Comparison of ENCODE assay signal across 8 mouse cellular contexts in the genomic region with DNA sequence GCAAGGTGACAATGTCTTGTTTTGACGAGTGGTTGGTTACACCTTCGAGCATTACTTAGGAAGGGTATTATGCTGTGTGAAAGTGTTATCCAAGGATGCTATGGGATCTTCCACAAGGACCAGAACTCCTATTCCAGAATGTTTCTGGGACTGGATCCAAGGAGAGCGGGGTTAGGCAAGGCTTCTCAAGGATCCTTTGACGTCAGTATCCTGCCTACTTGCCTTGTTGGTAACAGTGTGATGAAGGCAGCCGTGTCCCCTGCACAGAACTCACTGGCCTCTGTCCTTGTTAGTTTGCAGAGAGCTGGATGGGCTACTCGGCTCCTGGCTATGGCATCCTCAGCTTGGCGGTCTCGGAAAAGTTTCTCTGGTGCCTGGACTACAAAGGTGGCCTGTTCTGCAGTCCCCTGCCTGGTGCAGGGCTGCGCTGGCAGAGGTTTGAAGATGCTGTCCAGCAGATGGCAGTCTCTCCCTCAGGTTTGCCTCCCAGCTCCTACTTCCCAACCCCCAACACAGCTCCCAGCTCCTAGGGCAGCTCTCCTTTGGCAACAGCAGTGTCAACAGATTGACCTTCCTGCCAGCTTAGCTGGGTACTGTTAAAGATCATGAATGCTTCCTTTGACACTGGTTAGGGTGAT. TPM values are rescaled to one million over a fixed set of nuclear protein-coding genes. Genes with fewer than 3 reads are reported as not detected.
A peak's percentile ranks its signal among the peaks of the same experiment; 100 is the strongest.
DNase-seq lines count a peak whose midpoint lies in the region; ATAC-seq and TF ChIP-seq lines count a peak whose summit lies in the region.

No protein-coding gene starts in this region.

- TF ChIP-seq CTCF in G1E (IDR thresholded peaks at IDR 0.05; ENCODE audit: low read depth, low read length): peak; percentile 82
- TF ChIP-seq CTCF in thymus, adult 2 months (IDR thresholded peaks at IDR 0.05; ENCODE audit: borderline replicate concordance, control insufficient read depth, extremely low read depth, insufficient read depth, low read length, poor library complexity): peak; percentile 81

- no peaks in the 10 kb centered on the region for H3K9me3 ChIP-seq in G1E (replicated peaks)
- H3K9me3 ChIP-seq in forebrain, embryonic 15.5 days: no peaks in the 10 kb centered on the region
- H3K9me3 ChIP-seq in liver, embryonic 16.5 days (replicated peaks; ENCODE audit: control insufficient read depth, low read length): no peaks in the 10 kb centered on the region

- no peak overlapping the region for H3K27ac ChIP-seq in forebrain, embryonic 15.5 days (replicated peaks)
- H3K27ac ChIP-seq in liver, embryonic 16.5 days (ENCODE audit: low read length): no peak overlapping the region
- no peak overlapping the region for H3K27ac ChIP-seq in thymus, adult 2 months (ENCODE audit: control insufficient read depth, insufficient read depth, low read length)

- peaks cover 88% of the 10 kb centered on the region for H3K36me3 ChIP-seq in G1E (replicated peaks)
- H3K36me3 ChIP-seq in forebrain, embryonic 15.5 days: peaks cover 48% of the 10 kb centered on the region
- peaks cover 8% of the 10 kb centered on the region; the same call in 1 of the 2 replicates for H3K36me3 ChIP-seq in liver, embryonic 16.5 days (ENCODE audit: control insufficient read depth, insufficient read depth)
- no peaks in the 10 kb centered on the region for H3K36me3 ChIP-seq in thymus, adult 2 months (ENCODE audit: control insufficient read depth, insufficient read depth, low read length)

- no peak for TF ChIP-seq POLR2A in thymus, adult 2 months (IDR thresholded peaks at IDR 0.05; ENCODE audit: control insufficient read depth, extremely low read depth, insufficient read depth, low read length, poor library complexity)

- intact Hi-C loops in heart, postnatal 14 days (cut with DNase I): loop anchor here (1.0 kb wide), 1 partner anchor 56 kb away; no protein-coding TSS in a partner anchor

- no peak overlapping the region for H3K4me2 ChIP-seq in forebrain, embryonic 15.5 days (replicated peaks)
- H3K4me2 ChIP-seq in liver, embryonic 16.5 days (ENCODE audit: low read depth, low read length): no peak overlapping the region

- H3K9ac ChIP-seq in forebrain, embryonic 15.5 days (replicated peaks): no peak overlapping the region
- H3K9ac ChIP-seq in liver, embryonic 16.5 days (ENCODE audit: low read depth, low read length): no peak overlapping the region

- 56% methylated on average over 9 of the region's 9 CpGs for WGBS in forebrain, embryonic 15.5 days
- WGBS in large intestine, adult 2 months: 63% methylated on average over 9 of the region's 9 CpGs
- 61% methylated on average over 9 of the region's 9 CpGs for WGBS in liver, embryonic 16.5 days (ENCODE audit: insufficient replicate concordance)
- 88% methylated on average over 9 of the region's 9 CpGs for WGBS in thymus, adult 2 months

- peaks cover 9% of the 10 kb centered on the region for H3K4me1 ChIP-seq in G1E (ENCODE audit: insufficient read depth, low read depth, low read length)
- H3K4me1 ChIP-seq in forebrain, embryonic 15.5 days: no peaks in the 10 kb centered on the region
- H3K4me1 ChIP-seq in liver, embryonic 16.5 days (ENCODE audit: control insufficient read depth, low read depth, low read length): peaks cover 8% of the 10 kb centered on the region
- no peaks in the 10 kb centered on the region for H3K4me1 ChIP-seq in thymus, adult 2 months (replicated peaks; ENCODE audit: control insufficient read depth, insufficient read depth, low read length)

- H3K4me3 ChIP-seq in G1E (ENCODE audit: low read depth, low read length): no peak overlapping the region
- no peak overlapping the region for H3K4me3 ChIP-seq in forebrain, embryonic 15.5 days
- H3K4me3 ChIP-seq in liver, embryonic 16.5 days (ENCODE audit: low read depth, low read length): no peak overlapping the region
- no peak overlapping the region for H3K4me3 ChIP-seq in thymus, adult 2 months (ENCODE audit: control insufficient read depth, insufficient read depth, low read length)

- peak; percentile 71 for ATAC-seq in G1E (ENCODE audit: extremely low read depth, insufficient number of reproducible peaks, low FRiP score, poor library complexity, severe bottlenecking)
- peak; percentile 79; the same call in 1 of the 2 replicates for ATAC-seq in forebrain, embryonic 15.5 days (replicated peaks)
- ATAC-seq in liver, embryonic 16.5 days (ENCODE audit: low read depth): peak; percentile 85

- H3K27me3 ChIP-seq in G1E (ENCODE audit: insufficient read depth, low read length): no peaks in the 10 kb centered on the region
- H3K27me3 ChIP-seq in forebrain, embryonic 15.5 days: no peaks in the 10 kb centered on the region
- no peaks in the 10 kb centered on the region for H3K27me3 ChIP-seq in liver, embryonic 16.5 days (ENCODE audit: control insufficient read depth, insufficient read depth, low read depth, low read length)
- no peaks in the 10 kb centered on the region for H3K27me3 ChIP-seq in thymus, adult 2 months (ENCODE audit: control insufficient read depth, insufficient read depth, low read length)

- peak; percentile 84 for DNase-seq in G1E (ENCODE audit: low spot score)
- peak; percentile 90 for DNase-seq in cerebellum, adult 11 months
- peak; percentile 82 to 90 for DNase-seq in heart, postnatal 14 days
- DNase-seq in large intestine, adult 2 months (ENCODE audit: low read depth, low spot score): peak; percentile 65
- peak; percentile 73 for DNase-seq in ovary, adult 18-20 months (ENCODE audit: low spot score)
- DNase-seq in thymus, adult 2 months: peak; percentile 60

RNA-seq across cellular contexts. Expression of a gene that starts 42.7 kb away (rescaled TPM):
- total RNA-seq in G1E (2014; fragmentation: Nextera tagmentation): 2.6 and 3.5 TPM in 2 replicates
- 7.5 and 16.0 TPM in 2 replicates for total RNA-seq in G1E (2017)
- polyA plus RNA-seq in G1E (2012): 16.5 and 19.3 TPM in 2 replicates
- polyA plus RNA-seq in forebrain, embryonic 15.5 days (2015; fragmentation: Nextera tagmentation; extraction: Ambion mirVana): 5.0 and 6.5 TPM in 2 replicates
- 10 to 100 TPM; 81.0 to 82.1 TPM for total RNA-seq in heart, postnatal 14 days (2021)
- polyA plus RNA-seq in large intestine, adult 2 months (2012; rRNA removed): 39.5 and 58.7 TPM in 2 replicates
- 54.7 and 55.9 TPM in 2 replicates for polyA plus RNA-seq in liver, embryonic 16.5 days (2015; fragmentation: Nextera tagmentation; extraction: Ambion mirVana)
- 32.6 and 33.0 TPM in 2 replicates for polyA plus RNA-seq in thymus, adult 2 months (2012; rRNA removed)

RNA-seq across cellular contexts. Expression of a gene that starts 47.0 kb away (rescaled TPM):
- total RNA-seq in G1E (2014; fragmentation: Nextera tagmentation) (9.2 and 13.9 TPM in 2 replicates), G1E (2017) (7.7 and 8.7 TPM in 2 replicates)
- polyA plus RNA-seq in G1E (2012): 4.5 and 5.6 TPM in 2 replicates
- polyA plus RNA-seq in forebrain, embryonic 15.5 days (2015; fragmentation: Nextera tagmentation; extraction: Ambion mirVana): 7.2 and 7.5 TPM in 2 replicates
- total RNA-seq in heart, postnatal 14 days (2021): 1 to 10 TPM; 5.7 to 6.0 TPM
- polyA plus RNA-seq in large intestine, adult 2 months (2012; rRNA removed): 2.3 and 4.3 TPM in 2 replicates
- polyA plus RNA-seq in liver, embryonic 16.5 days (2015; fragmentation: Nextera tagmentation; extraction: Ambion mirVana): 1.7 and 2.1 TPM in 2 replicates
- 9.3 and 9.6 TPM in 2 replicates for polyA plus RNA-seq in thymus, adult 2 months (2012; rRNA removed)

RNA-seq across cellular contexts. Expression of a gene that starts 47.2 kb away (rescaled TPM):
- total RNA-seq in G1E (2014; fragmentation: Nextera tagmentation) (78.8 and 82.8 TPM in 2 replicates), G1E (2017) (127 and 134 TPM in 2 replicates)
- polyA plus RNA-seq in G1E (2012): 14.0 and 23.4 TPM in 2 replicates
- polyA plus RNA-seq in forebrain, embryonic 15.5 days (2015; fragmentation: Nextera tagmentation; extraction: Ambion mirVana): 81.8 and 82.8 TPM in 2 replicates
- total RNA-seq in heart, postnatal 14 days (2021): 10 to 100 TPM; 35.3 to 38.1 TPM
- polyA plus RNA-seq in large intestine, adult 2 months (2012; rRNA removed): 25.6 and 26.4 TPM in 2 replicates
- 49.1 and 49.3 TPM in 2 replicates for polyA plus RNA-seq in liver, embryonic 16.5 days (2015; fragmentation: Nextera tagmentation; extraction: Ambion mirVana)
- 52.0 and 53.7 TPM in 2 replicates for polyA plus RNA-seq in thymus, adult 2 months (2012; rRNA removed)
